In the genomic region with DNA sequence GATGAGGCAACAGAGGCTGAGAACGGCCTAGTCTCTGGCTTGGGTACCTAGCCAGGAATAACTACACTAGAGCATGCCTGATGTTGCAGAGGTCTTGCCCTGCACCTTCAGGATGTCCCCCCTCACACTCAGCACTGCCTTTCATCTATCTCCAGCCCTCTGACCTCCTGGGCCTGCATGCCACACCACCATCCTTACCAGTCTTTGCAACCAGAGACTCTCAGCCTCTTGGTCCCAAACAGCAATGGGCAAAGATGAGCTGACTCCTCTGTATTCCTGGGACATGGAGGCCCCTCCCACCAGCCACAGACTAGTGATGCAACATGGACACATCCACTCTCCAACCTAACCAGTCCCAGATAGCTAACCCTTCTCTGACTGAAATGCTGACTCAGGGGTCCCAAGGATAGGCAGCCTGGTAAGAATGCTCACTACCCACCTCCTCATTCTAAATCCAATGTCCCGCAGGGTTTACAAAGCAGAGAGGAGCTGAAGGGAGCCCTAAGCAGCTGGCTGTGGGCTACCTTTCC, we compare ENCODE assay signal across 26 mouse cellular contexts. TPM values are rescaled to one million over a fixed set of nuclear protein-coding genes. Genes with fewer than 3 reads are reported as not detected.
DNase-seq lines count a peak whose midpoint lies in the region; ATAC-seq lines count a peak whose summit lies in the region.
"Had no signal": no experiment of that assay in that cellular context is flagged by ENCODE, and none has a peak within 500 bp of the region (broad histone marks: within the 10 kb centered on the region; RNA-seq: fewer than 3 reads in every experiment).

No protein-coding gene starts in this region.

- H3K4me3 ChIP-seq in liver, embryonic 16.5 days (ENCODE audit: low read depth, low read length): no peak overlapping the region
- no peak overlapping the region for H3K4me3 ChIP-seq in liver, embryonic 11.5 days (ENCODE audit: low read depth, low read length)
- H3K4me3 ChIP-seq: erythroblast, embryonic 14.5 days; heart, embryonic 10.5 days; hindbrain, embryonic 12.5 days; limb, embryonic 12.5 days; stomach, embryonic 15.5 days had no signal

- no peak overlapping the region for H3K4me2 ChIP-seq in liver, embryonic 16.5 days (ENCODE audit: low read depth, low read length)
- H3K4me2 ChIP-seq in liver, embryonic 11.5 days: no peak overlapping the region
- H3K4me2 ChIP-seq: hindbrain, embryonic 12.5 days; limb, embryonic 12.5 days; midbrain, embryonic 11.5 days; stomach, embryonic 15.5 days had no signal

- H3K27me3 ChIP-seq in liver, embryonic 16.5 days (ENCODE audit: control insufficient read depth, insufficient read depth, low read depth, low read length): no peaks in the 10 kb centered on the region
- no peaks in the 10 kb centered on the region for H3K27me3 ChIP-seq in liver, embryonic 11.5 days (replicated peaks; ENCODE audit: control insufficient read depth, insufficient read depth, low read length)
- H3K27me3 ChIP-seq: hindbrain, embryonic 12.5 days; limb, embryonic 12.5 days; stomach, embryonic 15.5 days had no signal

- 0 out of 2 replicates have a peak, but pooled peaks have one; percentile 22 for ATAC-seq in liver, embryonic 16.5 days (ENCODE audit: low read depth)
- no peak for ATAC-seq in liver, embryonic 11.5 days (replicated peaks; ENCODE audit: low FRiP score)
- ATAC-seq: forebrain, embryonic 16.5 days; intestine, embryonic 16.5 days had no signal

- DNase-seq in adrenal gland, adult 2 months: peak; percentile 55
- no peak for DNase-seq in adrenal gland, postnatal 10 days
- DNase-seq in liver, embryonic 11.5 days (ENCODE audit: low spot score): no peak
- DNase-seq in NIH3T3 (ENCODE audit: low read depth): peak; percentile 36
- no peak for DNase-seq in right cerebral cortex, postnatal 36 days (ENCODE audit: low spot score in 2 of 2)
- no peak for DNase-seq in right cerebral cortex, postnatal 10 days (ENCODE audit: low spot score in 2 of 2)
- DNase-seq: adrenal gland, postnatal 25 days; cerebellum, adult 18-20 months; cerebellum, postnatal 14 days; heart, postnatal 36 days; kidney, adult 8-10 months; kidney, postnatal 10 days; layer of hippocampus, adult 9-11 months; lung, adult 2 months; lung, postnatal 10 days; right cerebral cortex, postnatal 14 days; thymus, postnatal 14 days had no signal

- H3K4me1 ChIP-seq in liver, embryonic 16.5 days (ENCODE audit: control insufficient read depth, low read depth, low read length): peaks cover 21% of the 10 kb centered on the region
- H3K4me1 ChIP-seq in liver, embryonic 11.5 days (replicated peaks; ENCODE audit: control insufficient read depth, insufficient read depth, low read length): peaks cover 34% of the 10 kb centered on the region
- H3K4me1 ChIP-seq: hindbrain, embryonic 12.5 days had no signal

- WGBS in liver, embryonic 16.5 days (ENCODE audit: insufficient replicate concordance): 64% methylated on average over 2 of the region's 2 CpGs
- 82% methylated on average over 2 of the region's 2 CpGs for WGBS in liver, embryonic 11.5 days

- H3K27ac ChIP-seq in liver, embryonic 16.5 days (ENCODE audit: low read length): no peak overlapping the region
- H3K27ac ChIP-seq in liver, embryonic 11.5 days (ENCODE audit: low read depth, low read length): no peak overlapping the region
- H3K27ac ChIP-seq: heart, embryonic 10.5 days; hindbrain, embryonic 12.5 days; limb, embryonic 12.5 days; stomach, embryonic 15.5 days had no signal

- H3K36me3 ChIP-seq in liver, embryonic 16.5 days (ENCODE audit: control insufficient read depth, insufficient read depth): no peaks in the 10 kb centered on the region
- H3K36me3 ChIP-seq in liver, embryonic 11.5 days (ENCODE audit: control insufficient read depth, insufficient read depth, low read length): no peaks in the 10 kb centered on the region
- H3K36me3 ChIP-seq: hindbrain, embryonic 12.5 days; stomach, embryonic 15.5 days had no signal

- no peak overlapping the region for H3K9ac ChIP-seq in liver, embryonic 16.5 days (ENCODE audit: low read depth, low read length)
- no peak overlapping the region for H3K9ac ChIP-seq in liver, embryonic 11.5 days (ENCODE audit: low read depth, low read length)
- H3K9ac ChIP-seq: hindbrain, embryonic 12.5 days; limb, embryonic 12.5 days; stomach, embryonic 15.5 days had no signal

- no peaks in the 10 kb centered on the region for H3K9me3 ChIP-seq in liver, embryonic 16.5 days (replicated peaks; ENCODE audit: control insufficient read depth, low read length)
- no peaks in the 10 kb centered on the region for H3K9me3 ChIP-seq in liver, embryonic 11.5 days (ENCODE audit: control insufficient read depth, low read length)
- H3K9me3 ChIP-seq: heart, embryonic 10.5 days; hindbrain, embryonic 12.5 days; limb, embryonic 12.5 days; stomach, embryonic 15.5 days had no signal

RNA-seq across cellular contexts. Expression of gene Prkcd, which starts 7.2 kb away (rescaled TPM):
- total RNA-seq in adrenal gland, adult 2 months (2021): 100 to 1,000 TPM in 1 of 2 experiments, 10 to 100 TPM in 1; 83.4 to 367 TPM
- polyA plus RNA-seq in adrenal gland, adult 2 months (2012; rRNA removed): 266 and 407 TPM in 2 replicates
- 100 to 1,000 TPM in 1 of 2 experiments, 10 to 100 TPM in 1; 80.9 to 129 TPM for total RNA-seq in adrenal gland, postnatal 10 days (2021)
- polyA plus RNA-seq in liver, embryonic 16.5 days (2015; fragmentation: Nextera tagmentation; extraction: Ambion mirVana): 16.3 and 16.4 TPM in 2 replicates
- polyA plus RNA-seq in liver, embryonic 11.5 days (2014; fragmentation: Nextera tagmentation; extraction: Ambion mirVana): 34.7 and 38.4 TPM in 2 replicates

RNA-seq across cellular contexts. Expression of gene Rft1, which starts 35.3 kb away (rescaled TPM):
- 10 to 100 TPM; 24.7 to 25.4 TPM for total RNA-seq in adrenal gland, adult 2 months (2021)
- 16.3 and 17.1 TPM in 2 replicates for polyA plus RNA-seq in adrenal gland, adult 2 months (2012; rRNA removed)
- 10 to 100 TPM; 21.2 to 24.2 TPM for total RNA-seq in adrenal gland, postnatal 10 days (2021)
- polyA plus RNA-seq in liver, embryonic 16.5 days (2015; fragmentation: Nextera tagmentation; extraction: Ambion mirVana): 3.9 and 4.1 TPM in 2 replicates
- 9.7 and 9.8 TPM in 2 replicates for polyA plus RNA-seq in liver, embryonic 11.5 days (2014; fragmentation: Nextera tagmentation; extraction: Ambion mirVana)

Comparison
In these comparisons a context has a peak if more than half of its experiments do, and no peak if none do; other contexts are left out.
1. DNase-seq: peak in adrenal gland, adult 2 months (single experiment) and NIH3T3 (single experiment); none in adrenal gland, postnatal 10 days (single experiment), liver, embryonic 11.5 days (single experiment), right cerebral cortex, postnatal 36 days (0 of 2) and right cerebral cortex, postnatal 10 days (0 of 2).